Mouse (Mus musculus) liver, embryonic 15.5 days (tissue): ENCODE measurements around the gene Metrn. TPM values are rescaled to one million over a fixed set of nuclear protein-coding genes. Genes with fewer than 3 reads are reported as not detected.

Source experiments
- ATAC-seq: fragments of 200-750 bp; cut with Nextera tagmentation; 2 replicates; pipeline ENCODE4 v1.8.0; 2017; ENCODE audit warnings: moderate number of reproducible peaks, mild to moderate bottlenecking, moderate library complexity; ENCODE audit not compliant: insufficient read depth
- H3K27ac ChIP-seq: fragments of 300-500 bp; sonication (generic); replicated peaks from 2 replicates; pipeline ENCODE4 v1.5.1; 2015; ENCODE audit warnings: mild to moderate bottlenecking, inconsistent platforms
- H3K27me3 ChIP-seq: fragments of 300-500 bp; sonication (generic); 2 replicates; pipeline ENCODE4 v1.6.1; 2015; ENCODE audit warnings: mild to moderate bottlenecking, inconsistent platforms
- H3K36me3 ChIP-seq: fragments of 300-500 bp; sonication (generic); replicated peaks from 2 replicates; pipeline ENCODE4 v1.6.1; 2015; ENCODE audit warnings: moderate library complexity, mild to moderate bottlenecking, inconsistent platforms
- H3K4me1 ChIP-seq: fragments of 300-500 bp; sonication (generic); replicated peaks from 2 replicates; pipeline ENCODE4 v1.6.1; 2015; ENCODE audit warnings: inconsistent platforms
- H3K4me2 ChIP-seq: fragments of 300-500 bp; sonication (generic); 2 replicates; pipeline ENCODE4 v1.6.1; 2015; ENCODE audit warnings: moderate library complexity, mild to moderate bottlenecking, inconsistent platforms
- H3K4me3 ChIP-seq: fragments of 300-500 bp; sonication (generic); replicated peaks from 2 replicates; pipeline ENCODE4 v1.5.1; 2015; ENCODE audit warnings: mild to moderate bottlenecking, inconsistent platforms
- H3K9ac ChIP-seq: fragments of 300-500 bp; sonication (generic); 2 replicates; pipeline ENCODE4 v1.6.1; 2015; ENCODE audit warnings: moderate library complexity, mild to moderate bottlenecking, inconsistent platforms
- H3K9me3 ChIP-seq: fragments of 300-500 bp; sonication (generic); replicated peaks from 2 replicates; pipeline ENCODE4 v1.6.1; 2016; ENCODE audit warnings: inconsistent platforms
- WGBS: fragments of 180-500 bp; shearing (Covaris S2); methylation state at CpG from one replicate; pipeline ENCODE4 v1.1.7; 2015; ENCODE audit warnings: mixed read lengths; ENCODE audit not compliant: insufficient replicate concordance; 5-methylcytosine and 5-hydroxymethylcytosine counted together
- polyA plus RNA-seq: library from polyadenylated mRNA; unstranded; fragments of >200 nt; fragmentation: Nextera tagmentation; extraction: Ambion mirVana; gene quantifications from 2 replicates; pipeline ENCODE4 v1.2.1, GENCODE M21; 2015

Gene Metrn
- 15.5 and 18.2 TPM in 2 replicates for polyA plus RNA-seq

DNA sequence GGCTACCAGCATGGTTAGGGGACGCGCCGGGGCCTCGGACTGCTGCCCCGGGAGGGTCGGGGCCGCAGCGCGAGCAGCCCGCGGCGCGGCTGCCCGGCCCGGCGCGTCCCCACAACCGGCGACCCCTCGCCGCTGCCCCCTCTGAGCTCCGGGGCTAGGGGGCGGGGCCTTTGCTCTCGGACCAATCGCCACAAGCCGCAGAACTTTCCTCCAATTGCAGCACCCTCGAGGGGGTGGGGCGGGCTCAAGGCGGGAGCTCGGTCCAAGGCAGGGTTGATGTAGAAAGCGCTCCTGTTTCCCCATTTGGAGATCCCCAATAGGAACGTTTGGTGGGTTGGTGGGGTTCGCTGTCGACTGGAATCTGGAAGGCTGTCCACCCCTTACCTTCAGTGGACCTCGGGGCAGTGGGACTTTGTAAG lies at the start of gene Metrn:
Metrn (minus strand) TSS at position 186 of the 419 bp plus-strand sequence.
- Histone ChIP-seq H3K4me1 (peaks cover 45% of the 10 kb centered on the region), H3K9me3 (no peaks in the 10 kb centered on the region), H3K9ac (peak within 1 kb of the TSS; percentile 70), H3K4me3 (peak within 1 kb of the TSS; percentile 88), H3K4me2 (peak within 1 kb of the TSS; percentile 96), H3K36me3 (no peaks in the 10 kb centered on the region), H3K27me3 (peaks cover 9% of the 10 kb centered on the region), H3K27ac (peak within 1 kb of the TSS; percentile 33; the same call in 1 of the 2 replicates)
- WGBS, result under 1% methylated on average over 35 of the region's 35 CpGs
- ATAC-seq, result peak; percentile 76

DNA sequence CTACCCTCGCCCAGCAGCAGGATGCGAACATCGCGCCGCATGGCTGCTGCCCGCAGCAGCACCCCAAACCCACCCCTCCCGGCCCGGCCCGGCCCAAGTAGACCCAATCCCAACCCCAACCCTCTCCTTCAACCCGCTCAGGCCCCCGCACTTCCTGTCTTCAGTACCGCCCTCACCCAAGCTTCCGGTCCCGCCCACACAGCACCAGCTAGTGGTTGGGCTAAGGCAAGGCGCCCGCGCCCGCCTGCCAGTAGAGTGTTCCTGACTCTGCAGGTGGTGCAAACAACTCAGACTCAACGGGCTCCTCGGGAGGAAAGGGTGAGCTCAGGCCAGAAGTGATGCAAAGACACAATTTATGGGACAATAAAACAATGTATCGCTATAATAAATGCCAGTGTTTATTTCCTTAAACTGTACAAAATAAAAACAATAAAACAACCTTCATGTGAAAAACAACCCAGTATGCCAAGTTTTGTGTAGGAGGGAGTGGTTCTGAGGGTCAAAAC lies 47.5 kb upstream of the Metrn start, which contains the start of gene Rhot2:
Rhot2 (minus strand) TSS at position 456 of the 506 bp plus-strand sequence.
- Histone ChIP-seq H3K27ac (peak within 1 kb of the TSS; percentile 90), H3K27me3 (no peaks in the 10 kb centered on the region), H3K4me3 (peak within 1 kb of the TSS; percentile 93), H3K4me1 (peaks cover 47% of the 10 kb centered on the region), H3K9me3 (no peaks in the 10 kb centered on the region), H3K4me2 (peak within 1 kb of the TSS; percentile 88), H3K36me3 (peaks cover 66% of the 10 kb centered on the region), H3K9ac (peak within 1 kb of the TSS; percentile 85)
- 1% methylated on average over 21 of the region's 21 CpGs for WGBS
- ATAC-seq, result peak; percentile 89

DNA sequence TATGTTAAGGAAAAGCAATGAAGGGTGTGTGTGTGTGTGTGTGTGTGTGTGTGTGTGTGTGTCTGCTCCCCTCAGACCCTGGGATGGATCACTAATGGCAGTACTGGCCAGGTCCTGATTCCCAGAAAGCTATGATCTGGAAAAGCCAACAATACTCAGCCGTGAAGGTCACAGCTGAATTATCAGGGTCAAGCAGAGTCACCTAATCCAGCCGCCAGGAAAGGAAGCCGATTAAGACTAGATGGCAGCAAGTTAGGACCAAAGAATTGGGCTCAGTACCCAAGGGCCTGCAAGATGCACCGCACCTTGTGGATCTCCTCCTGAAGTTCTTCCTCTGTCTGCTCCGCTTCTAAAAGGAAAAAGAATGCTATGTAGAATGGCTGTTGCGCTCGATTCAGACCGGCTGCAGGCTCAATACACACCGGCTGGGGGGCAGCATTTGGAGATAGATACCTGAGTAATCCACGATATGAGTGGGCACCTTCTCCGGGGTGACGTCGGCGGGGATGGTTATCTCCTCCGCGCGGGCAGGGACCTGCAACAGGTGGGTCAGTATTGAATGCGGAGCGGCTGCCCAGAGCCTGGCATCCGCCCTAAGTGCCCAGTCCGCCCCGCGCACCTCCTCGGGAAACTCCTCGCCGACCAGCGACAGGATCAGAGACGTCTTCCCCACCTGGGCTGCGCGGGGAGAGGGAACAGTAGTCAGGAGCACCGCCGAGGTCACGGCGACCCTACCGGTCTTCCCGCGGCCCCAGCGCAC lies 46.9 kb upstream of the Metrn start:
- no peaks in the 10 kb centered on the region for H3K27me3 ChIP-seq
- peaks cover 69% of the 10 kb centered on the region for H3K36me3 ChIP-seq
- ATAC-seq, result peak; percentile 51

DNA sequence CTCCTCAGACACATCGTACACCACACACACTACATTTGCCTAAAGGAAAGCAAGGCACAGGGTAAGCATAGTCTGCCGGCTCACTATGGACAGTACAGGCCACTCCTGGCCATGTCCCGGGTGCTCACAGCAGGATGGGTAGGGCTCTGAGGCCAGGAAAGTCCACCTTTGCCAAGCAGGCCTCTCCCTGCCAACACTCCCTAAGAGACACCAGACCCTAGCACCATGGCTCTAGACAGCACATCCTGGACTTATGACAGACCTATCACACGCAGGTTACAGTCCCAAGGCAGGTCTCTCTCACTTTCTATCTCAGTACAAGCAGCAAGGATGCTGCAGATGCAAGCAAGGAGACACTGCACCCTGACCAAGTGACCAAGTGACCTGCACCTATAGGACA lies 46.2 kb upstream of the Metrn start:
- Histone ChIP-seq H3K9me3 (no peaks in the 10 kb centered on the region), H3K9ac (peak overlapping the region; percentile 85), H3K4me1 (peaks cover 57% of the 10 kb centered on the region), H3K27me3 (no peaks in the 10 kb centered on the region), H3K27ac (peak overlapping the region; percentile 90), H3K4me2 (peak overlapping the region; percentile 88), H3K4me3 (peak overlapping the region; percentile 93), H3K36me3 (peaks cover 68% of the 10 kb centered on the region)
- WGBS, result 80% methylated on average over 4 of the region's 4 CpGs
- ATAC-seq, result no peak

More for the DNA sequence above, 46.9 kb upstream of the Metrn start:
- Histone ChIP-seq H3K4me1 (peaks cover 53% of the 10 kb centered on the region), H3K9me3 (no peaks in the 10 kb centered on the region), H3K9ac (peak overlapping the region; percentile 85), H3K4me2 (peak overlapping the region; percentile 88), H3K27ac (peak overlapping the region; percentile 90), H3K4me3 (peak overlapping the region; percentile 93)
- WGBS, result 2% methylated on average over 38 of the region's 38 CpGs

DNA sequence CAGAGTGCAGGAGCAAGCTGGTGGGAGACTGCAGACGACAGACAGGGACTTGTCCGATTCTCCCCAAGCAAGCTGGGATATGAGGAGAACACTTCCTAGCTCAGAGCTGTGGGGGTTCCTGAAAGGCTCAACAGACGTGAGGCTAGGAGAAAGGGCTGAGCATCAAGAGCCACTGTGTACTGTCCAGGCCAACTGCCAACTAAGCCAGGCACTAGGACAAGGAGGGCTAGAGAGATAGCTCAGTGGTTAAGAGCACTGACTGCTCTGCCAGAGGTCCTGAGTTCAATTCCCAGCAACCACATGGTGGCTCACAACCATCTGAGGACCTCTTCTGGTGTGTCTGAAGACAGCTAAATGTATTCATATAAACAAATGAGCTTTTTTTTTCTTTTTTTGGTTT lies 45.6 kb upstream of the Metrn start:
- Histone ChIP-seq H3K9ac (no peak overlapping the region), H3K4me3 (no peak overlapping the region), H3K36me3 (peaks cover 69% of the 10 kb centered on the region), H3K27me3 (no peaks in the 10 kb centered on the region), H3K4me2 (peak overlapping the region; percentile 88; the same call in 1 of the 2 replicates), H3K27ac (no peak overlapping the region), H3K9me3 (no peaks in the 10 kb centered on the region), H3K4me1 (peaks cover 63% of the 10 kb centered on the region)
- WGBS, result 79% methylated on average over 3 of the region's 3 CpGs
- ATAC-seq, result no peak

DNA sequence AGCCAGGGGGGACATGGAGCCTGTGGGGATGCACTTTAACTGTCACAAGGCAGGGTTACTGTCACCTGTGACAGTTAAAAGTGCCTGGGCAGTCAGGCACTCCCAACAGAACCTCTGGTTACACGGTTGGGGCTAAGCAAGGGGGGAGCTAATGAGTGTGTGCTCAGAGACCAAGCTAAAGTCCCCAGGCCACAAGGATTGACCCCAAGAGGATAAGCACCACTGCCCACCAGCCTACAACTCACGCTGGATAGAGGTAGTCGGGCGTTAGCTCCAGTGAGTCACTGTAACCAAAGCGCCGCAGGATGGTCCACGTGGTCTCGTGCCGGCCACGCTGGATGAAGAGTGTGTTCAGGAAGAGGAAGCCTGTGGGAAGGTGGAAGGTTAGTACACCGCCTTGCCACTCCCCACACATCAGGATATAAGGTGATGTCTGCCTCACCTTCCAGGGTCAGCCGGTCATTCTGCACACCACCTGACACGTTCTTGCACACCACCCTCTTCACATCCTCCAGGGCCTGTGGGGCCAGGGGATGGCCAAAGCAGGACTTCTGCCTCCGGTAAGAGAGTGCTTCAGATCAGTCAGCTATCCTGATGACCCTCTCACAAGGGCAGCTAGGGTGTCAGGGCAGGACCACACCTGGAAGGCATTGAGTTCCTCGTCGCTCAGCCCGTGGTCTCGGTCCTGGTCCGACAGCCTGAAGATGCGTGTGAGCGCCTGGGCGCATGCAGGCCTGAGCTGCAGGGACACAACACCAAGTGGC lies 44.4 kb upstream of the Metrn start, which contains the start of gene Gm20683:
Gm20683 (minus strand) TSS at position 647 of the 764 bp plus-strand sequence.
- peaks cover 72% of the 10 kb centered on the region for H3K36me3 ChIP-seq
- no peak for ATAC-seq
- H3K27me3 ChIP-seq, result no peaks in the 10 kb centered on the region
- no peak within 1 kb of the TSS for H3K4me3 ChIP-seq
- H3K4me1 ChIP-seq, result peaks cover 75% of the 10 kb centered on the region
- peak within 1 kb of the TSS; percentile 88; the same call in 1 of the 2 replicates for H3K4me2 ChIP-seq
- WGBS, result 89% methylated on average over 22 of the region's 22 CpGs
- no peak within 1 kb of the TSS for H3K9ac ChIP-seq
- H3K27ac ChIP-seq, result no peak within 1 kb of the TSS
- no peaks in the 10 kb centered on the region for H3K9me3 ChIP-seq

DNA sequence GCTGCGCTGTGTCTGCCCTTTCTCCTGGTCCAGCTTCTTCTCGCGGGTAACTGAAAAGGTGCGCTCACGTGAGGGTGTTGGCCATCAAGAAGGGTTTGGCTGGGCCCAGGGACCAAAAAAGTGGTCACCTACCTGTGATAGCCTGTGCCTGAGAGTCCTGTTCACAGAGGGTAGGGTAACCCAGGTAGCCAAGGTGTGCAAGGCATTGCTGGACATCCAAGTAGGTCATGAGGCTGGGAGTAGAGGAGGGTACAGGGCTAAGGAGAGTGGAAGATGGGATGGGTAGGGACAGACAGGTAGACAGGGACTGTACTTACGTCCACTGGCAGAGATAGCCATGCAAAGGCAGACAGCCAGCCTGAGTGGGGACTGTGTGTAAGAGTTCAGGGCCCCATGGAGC lies 43.6 kb upstream of the Metrn start:
- WGBS, result 86% methylated on average over 6 of the region's 6 CpGs
- H3K9ac ChIP-seq, result no peak overlapping the region
- peaks cover 66% of the 10 kb centered on the region for H3K36me3 ChIP-seq
- peaks cover 82% of the 10 kb centered on the region for H3K4me1 ChIP-seq
- H3K4me3 ChIP-seq, result no peak overlapping the region
- no peaks in the 10 kb centered on the region for H3K27me3 ChIP-seq
- ATAC-seq, result no peak
- no peak overlapping the region for H3K4me2 ChIP-seq
- no peak overlapping the region for H3K27ac ChIP-seq
- no peaks in the 10 kb centered on the region for H3K9me3 ChIP-seq

DNA sequence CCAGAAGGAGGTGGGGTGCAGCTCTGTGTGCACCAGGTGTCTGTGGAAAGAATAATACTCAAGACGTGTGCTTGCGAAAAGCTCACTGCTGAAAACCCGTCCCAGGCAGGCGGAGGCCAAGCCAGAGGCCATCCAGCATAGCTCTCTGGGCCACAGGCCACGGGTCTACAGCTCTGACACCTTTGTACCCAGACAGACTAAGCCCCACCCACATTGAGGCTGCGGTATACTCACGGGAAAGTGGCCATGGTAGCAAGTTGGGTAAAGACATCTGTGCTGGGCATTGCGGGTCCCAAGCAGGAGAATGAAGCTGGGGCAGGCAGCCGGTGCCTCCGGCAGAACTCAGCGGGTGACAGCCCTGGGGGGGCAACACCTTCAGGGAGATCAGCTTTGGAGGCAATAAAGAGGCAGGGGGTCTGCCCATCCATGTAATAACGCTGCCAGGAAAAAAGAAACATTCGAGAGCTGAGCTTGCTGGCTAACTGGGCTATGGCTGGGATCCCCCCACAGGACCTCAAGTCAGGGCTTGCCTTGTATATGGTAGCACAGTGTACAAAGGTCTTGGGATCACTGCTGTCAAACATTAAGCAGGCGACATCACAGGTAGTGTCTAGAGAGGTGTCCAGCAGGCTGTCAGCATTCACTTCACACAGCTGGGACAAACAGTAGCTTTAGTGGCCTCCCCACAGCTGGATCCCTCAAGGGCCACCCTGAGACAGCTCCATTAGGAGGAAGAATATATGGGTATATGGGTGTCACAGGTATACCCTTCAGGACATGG lies 42.7 kb upstream of the Metrn start:
- 77% methylated on average over 14 of the region's 14 CpGs for WGBS
- H3K27me3 ChIP-seq, result no peaks in the 10 kb centered on the region
- peaks cover 82% of the 10 kb centered on the region for H3K4me1 ChIP-seq
- no peaks in the 10 kb centered on the region for H3K9me3 ChIP-seq
- H3K4me2 ChIP-seq, result no peak overlapping the region
- H3K27ac ChIP-seq, result peak overlapping the region; percentile 61
- H3K4me3 ChIP-seq, result no peak overlapping the region
- H3K36me3 ChIP-seq, result peaks cover 64% of the 10 kb centered on the region
- no peak overlapping the region for H3K9ac ChIP-seq
- peak; percentile 27; the same call in 1 of the 2 replicates for ATAC-seq

DNA sequence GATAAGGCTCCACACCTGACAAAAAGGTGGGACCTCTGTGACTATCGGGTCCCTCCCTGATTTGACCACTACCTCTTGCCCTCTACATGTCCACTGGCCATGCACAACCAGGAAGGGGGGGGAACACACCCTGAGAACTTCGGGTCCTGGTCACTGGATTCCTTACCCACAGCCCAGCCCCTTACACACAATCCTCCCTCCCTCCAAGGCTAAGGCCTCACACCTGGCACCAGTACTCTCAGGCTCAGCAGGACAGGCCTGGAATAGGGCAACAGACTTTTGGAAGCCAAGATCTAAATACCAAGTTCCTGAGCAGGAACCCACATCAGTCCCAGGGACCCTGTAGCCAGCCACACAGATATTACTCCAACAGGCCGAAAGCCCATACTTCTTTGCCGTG lies 42.0 kb upstream of the Metrn start:
- no peak for ATAC-seq
- H3K4me2 ChIP-seq, result no peak overlapping the region
- peak overlapping the region; percentile 61; the same call in 1 of the 2 replicates for H3K27ac ChIP-seq
- peaks cover 64% of the 10 kb centered on the region for H3K36me3 ChIP-seq
- peaks cover 86% of the 10 kb centered on the region for H3K4me1 ChIP-seq
- no peak overlapping the region for H3K4me3 ChIP-seq
- H3K27me3 ChIP-seq, result no peaks in the 10 kb centered on the region
- WGBS, result 68% methylated on average over 4 of the region's 4 CpGs
- no peaks in the 10 kb centered on the region for H3K9me3 ChIP-seq
- H3K9ac ChIP-seq, result no peak overlapping the region

DNA sequence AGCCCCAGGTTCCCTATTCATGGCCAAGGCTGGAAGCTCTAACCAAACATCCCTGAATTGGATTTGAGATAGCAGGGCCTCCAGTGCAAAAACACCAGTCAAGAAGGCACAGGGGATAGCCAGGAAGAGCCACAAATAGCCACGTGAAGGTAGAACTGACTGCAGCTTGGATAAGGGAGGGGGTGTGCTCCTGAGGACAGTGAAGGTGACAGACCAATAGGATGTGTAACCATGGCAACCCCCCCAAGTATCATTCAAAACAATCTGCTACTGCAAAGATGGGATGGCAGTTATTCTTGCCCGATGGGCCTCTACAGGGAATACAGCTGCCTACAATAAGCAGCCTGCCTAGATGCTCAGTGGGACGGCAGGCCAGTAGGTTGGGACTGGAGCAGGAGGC lies 40.6 kb upstream of the Metrn start:
- Histone ChIP-seq H3K4me1 (peaks cover 82% of the 10 kb centered on the region), H3K27me3 (no peaks in the 10 kb centered on the region), H3K9ac (no peak overlapping the region), H3K4me3 (no peak overlapping the region), H3K4me2 (peak overlapping the region; percentile 75; the same call in 1 of the 2 replicates), H3K36me3 (peaks cover 56% of the 10 kb centered on the region), H3K9me3 (no peaks in the 10 kb centered on the region), H3K27ac (no peak overlapping the region)
- 48% methylated on average over 3 of the region's 3 CpGs for WGBS
- no peak for ATAC-seq
